Mouse (Mus musculus): ENCODE data around the gene Litaf.

GRCm38 (mm10) chr16:10957794-10958193, 108.2 kb downstream of the Litaf start:
- no peak for TF ChIP-seq CTCF (IDR thresholded peaks at IDR 0.05)
- TF ChIP-seq EP300 (IDR thresholded peaks at IDR 0.05), result no peak
